Mouse (Mus musculus): Measurements from ENCODE around the gene Inpp5f.
"Not testable (repeated sequence)": the region's sequence is repeated elsewhere in the genome, so short reads cannot be mapped to it uniquely, and the experiment has no call there.

DNA sequence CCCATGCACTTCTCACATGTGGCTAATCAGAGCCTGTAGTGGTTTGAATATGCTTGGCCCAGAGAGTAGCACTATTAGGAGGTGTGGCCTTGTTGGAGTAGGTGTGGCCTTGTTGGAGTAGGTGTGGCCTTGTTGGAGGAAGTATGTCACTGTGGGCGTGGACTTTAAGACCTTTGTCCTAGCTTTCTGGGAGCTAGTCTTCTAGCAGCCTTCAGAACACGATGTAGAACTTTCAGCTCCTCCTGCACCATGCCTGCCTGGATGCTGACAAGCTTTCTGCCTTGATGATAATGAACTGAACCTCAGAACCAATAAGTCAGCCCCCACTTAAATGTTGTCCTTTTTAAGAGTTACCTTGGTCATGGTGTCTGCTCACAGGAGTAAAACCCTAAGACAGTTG, 41.7 kb upstream of the Inpp5f start:
- not testable (repeated sequence) for TF ChIP-seq CTCF (IDR thresholded peaks at IDR 0.05; ENCODE audit: low read depth, low read length); POLR2AphosphoS5 (IDR thresholded peaks at IDR 0.05; ENCODE audit: insufficient replicate concordance, low read depth, low read length); GATA1 (IDR thresholded peaks at IDR 0.05; ENCODE audit: borderline replicate concordance, low read length); TAL1 (conservative IDR thresholded peaks at IDR 0.05; ENCODE audit: low read depth, low read length)

All from G1E (cell line).